Mouse (Mus musculus) brown adipose tissue, adult 24 weeks (tissue): ENCODE measurements around the gene 4931422A03Rik. TPM values are rescaled to one million over a fixed set of nuclear protein-coding genes. Genes with fewer than 3 reads are reported as not detected.
A peak's percentile ranks its signal among the peaks of the same experiment; 100 is the strongest.

Source experiments
- H3K27ac ChIP-seq: fragments of 200-500 bp; replicated peaks from 2 replicates; pipeline ENCODE4 v1.5.1; 2012; ENCODE audit warnings: low read depth, mild to moderate bottlenecking, low read length
- H3K4me1 ChIP-seq: fragments of 200-500 bp; 2 replicates; pipeline ENCODE4 v1.6.1; 2012; ENCODE audit warnings: low read length, mixed read lengths; ENCODE audit not compliant: control insufficient read depth, insufficient read depth, insufficient read length
- H3K4me3 ChIP-seq: fragments of 200-500 bp; 2 replicates; pipeline ENCODE4 v1.5.1; 2012; ENCODE audit warnings: low read depth, mild to moderate bottlenecking, low read length, moderate library complexity; ENCODE audit not compliant: insufficient read depth
- polyA plus RNA-seq: library from polyadenylated mRNA; stranded (reverse); fragments of >200 nt; gene quantifications from 2 replicates; pipeline ENCODE4 v1.2.4, GENCODE M21; 2012; ENCODE audit not compliant: missing spikeins, insufficient read depth, insufficient read length

4931422A03Rik gene
- polyA plus RNA-seq, 1 experiment = not detected

DNA sequence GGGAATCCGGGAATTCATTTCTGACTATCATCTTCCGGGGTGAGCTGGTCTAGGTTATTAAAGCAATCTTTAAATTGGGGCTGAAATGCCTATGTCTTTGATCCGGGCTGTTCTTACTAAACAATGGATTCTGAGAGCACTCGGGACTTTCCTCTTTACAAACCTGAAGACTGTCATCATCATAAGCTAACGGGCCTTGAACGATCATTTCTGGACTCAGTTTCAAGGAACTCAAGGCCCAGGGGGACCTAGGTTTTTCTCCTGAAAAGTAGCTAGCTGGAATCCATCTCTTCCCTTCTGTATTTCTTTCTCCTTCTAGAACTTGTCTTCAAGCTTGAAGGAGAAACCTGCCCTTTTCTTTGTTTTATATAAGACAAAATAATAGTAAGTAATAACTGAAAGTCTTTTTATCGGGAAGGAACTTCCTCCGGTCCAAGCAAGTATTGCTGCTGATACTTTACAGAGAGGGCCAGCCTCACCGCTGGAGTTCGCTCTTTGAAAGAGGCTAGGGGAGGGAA lies 59.2 kb downstream of the 4931422A03Rik start:
- H3K4me3 ChIP-seq = peak overlapping the region; percentile 93
- H3K4me1 ChIP-seq = peaks cover 3% of the 10 kb centered on the region; the same call in 1 of the 2 replicates
- peak overlapping the region; percentile 78 for H3K27ac ChIP-seq

GRCm38 (mm10) chr2:103968186-103968585 lies 60.0 kb downstream of the 4931422A03Rik start:
- Histone ChIP-seq H3K4me3 (no peak overlapping the region), H3K4me1 (peaks cover 3% of the 10 kb centered on the region; the same call in 1 of the 2 replicates), H3K27ac (peak overlapping the region; percentile 46; the same call in 1 of the 2 replicates)

DNA sequence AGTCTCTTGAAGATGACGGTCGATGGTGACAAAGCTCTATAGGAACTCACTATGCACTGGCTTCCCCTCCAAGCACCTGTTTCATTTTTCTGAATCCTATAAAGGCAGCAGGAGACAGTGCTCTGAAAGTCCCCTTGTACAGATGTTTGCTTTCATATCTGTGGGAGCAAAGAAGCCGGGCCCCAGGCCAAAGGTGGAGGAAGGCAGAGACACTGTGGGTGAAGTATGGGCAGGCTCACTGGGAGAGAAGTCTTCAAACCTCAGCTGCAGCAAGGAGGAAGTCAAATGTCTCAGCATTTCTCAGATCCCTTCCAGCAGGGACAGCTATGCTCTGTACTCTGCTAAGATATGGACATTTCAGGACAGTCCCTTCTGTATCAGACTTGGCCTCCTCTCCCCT lies 62.8 kb downstream of the 4931422A03Rik start:
- no peak overlapping the region for H3K27ac ChIP-seq
- no peak overlapping the region for H3K4me3 ChIP-seq
- H3K4me1 ChIP-seq = no peaks in the 10 kb centered on the region

GRCm38 (mm10) chr2:103962349-103962748 lies 65.8 kb downstream of the 4931422A03Rik start:
- no peak overlapping the region for H3K4me3 ChIP-seq
- no peak overlapping the region for H3K27ac ChIP-seq
- no peaks in the 10 kb centered on the region for H3K4me1 ChIP-seq

DNA sequence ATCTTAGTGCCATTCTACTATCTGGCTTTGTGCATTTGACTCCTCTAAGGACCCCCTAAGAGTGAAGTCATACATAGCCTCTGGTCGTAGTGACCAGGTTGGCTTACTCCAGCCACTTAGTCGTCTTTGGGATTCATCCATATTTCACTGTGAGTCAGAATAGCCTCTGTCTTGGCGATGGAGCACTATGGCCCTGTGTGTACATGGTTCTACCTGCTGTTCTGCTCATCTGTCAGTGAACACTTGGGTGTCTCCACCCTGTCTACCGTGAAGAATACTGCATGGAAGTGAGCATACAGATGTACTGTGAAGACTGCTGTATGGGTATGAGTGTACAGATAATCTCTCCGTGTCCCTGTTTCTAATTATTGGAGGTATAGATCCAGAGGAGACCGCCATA lies 68.6 kb downstream of the 4931422A03Rik start:
- Histone ChIP-seq H3K4me3 (no peak overlapping the region), H3K27ac (no peak overlapping the region), H3K4me1 (no peaks in the 10 kb centered on the region)

- Histone ChIP-seq H3K4me3 (no peak overlapping the region), H3K27ac (no peak overlapping the region), H3K4me1 (no peaks in the 10 kb centered on the region)
These were observed 69.1 kb downstream of the 4931422A03Rik start for GRCm38 (mm10) chr2:103959066-103959465.

DNA sequence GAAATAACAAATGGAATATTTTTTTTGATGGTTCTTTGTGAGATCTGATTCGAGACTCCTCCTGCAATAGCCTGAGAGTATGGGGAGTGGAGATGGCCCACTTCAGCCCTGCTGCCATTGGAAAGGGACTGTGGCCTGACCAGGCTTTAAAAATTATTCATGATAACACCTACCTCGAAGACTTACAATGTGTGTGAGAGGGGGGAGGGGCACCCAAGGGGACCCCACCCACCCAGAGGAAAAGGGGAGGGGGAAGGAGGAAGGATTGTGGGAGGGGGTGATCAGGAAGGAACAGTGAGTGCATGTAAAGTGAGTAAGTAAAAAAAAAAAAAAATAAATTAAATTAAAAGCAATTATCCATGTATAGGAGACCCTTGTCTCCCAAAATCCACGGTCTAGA lies 69.5 kb downstream of the 4931422A03Rik start:
- Histone ChIP-seq H3K4me1 (no peaks in the 10 kb centered on the region), H3K4me3 (no peak overlapping the region), H3K27ac (no peak overlapping the region)

GRCm38 (mm10) chr2:103957649-103958546 lies 70.3 kb downstream of the 4931422A03Rik start, which contains the start of gene Lmo2:
TSS of gene Lmo2 (plus strand) at chr2:103957986.
- no peak within 1 kb of the TSS for H3K4me3 ChIP-seq
- no peaks in the 10 kb centered on the region for H3K4me1 ChIP-seq
- H3K27ac ChIP-seq = no peak within 1 kb of the TSS

- Histone ChIP-seq H3K27ac (no peak overlapping the region), H3K4me1 (no peaks in the 10 kb centered on the region), H3K4me3 (no peak overlapping the region)
These were observed 71.3 kb downstream of the 4931422A03Rik start for GRCm38 (mm10) chr2:103956867-103957266.

GRCm38 (mm10) chr2:103955714-103956113 lies 72.4 kb downstream of the 4931422A03Rik start:
- Histone ChIP-seq H3K27ac (no peak overlapping the region), H3K4me1 (no peaks in the 10 kb centered on the region)

DNA sequence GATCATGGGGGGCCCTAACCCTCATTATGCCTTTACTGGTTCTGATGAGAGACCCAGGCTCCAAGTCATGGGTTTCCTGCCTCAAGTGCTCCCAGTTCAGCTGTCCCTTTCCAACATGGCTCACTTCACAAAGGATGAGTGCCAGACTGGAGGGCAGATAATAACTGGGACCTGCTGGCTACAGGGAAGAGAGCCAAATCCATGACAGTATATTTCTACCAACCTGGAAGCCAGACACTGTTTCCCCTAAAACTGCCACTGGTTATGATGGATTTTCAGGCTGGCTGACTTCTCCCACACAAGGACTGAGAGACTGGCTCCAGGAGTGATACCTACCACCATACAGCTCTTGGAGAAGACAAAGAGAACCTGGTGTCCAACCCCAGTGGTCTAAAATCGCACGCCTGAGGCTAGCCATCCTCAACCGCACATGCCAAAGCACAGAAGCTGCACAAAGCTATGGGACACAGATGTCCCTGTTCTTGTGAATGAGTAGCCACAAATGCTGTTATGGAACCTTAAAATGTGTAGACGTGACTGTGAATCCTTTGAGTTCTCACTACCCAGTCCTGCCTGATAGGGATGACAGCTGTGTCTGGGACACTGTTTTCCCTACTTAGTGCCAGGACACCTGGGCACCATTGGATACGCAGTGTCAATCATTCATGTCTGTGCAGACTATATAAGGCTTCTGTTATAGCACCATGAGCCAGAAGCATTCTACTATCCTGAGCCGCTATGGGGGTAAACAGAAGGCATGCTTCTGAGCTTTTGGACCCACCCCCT lies 74.9 kb downstream of the 4931422A03Rik start:
- Histone ChIP-seq H3K4me3 (no peak overlapping the region), H3K27ac (no peak overlapping the region), H3K4me1 (no peaks in the 10 kb centered on the region)

More at GRCm38 (mm10) chr2:103955714-103956113, 72.4 kb downstream of the 4931422A03Rik start:
- H3K4me3 ChIP-seq = no peak overlapping the region

DNA sequence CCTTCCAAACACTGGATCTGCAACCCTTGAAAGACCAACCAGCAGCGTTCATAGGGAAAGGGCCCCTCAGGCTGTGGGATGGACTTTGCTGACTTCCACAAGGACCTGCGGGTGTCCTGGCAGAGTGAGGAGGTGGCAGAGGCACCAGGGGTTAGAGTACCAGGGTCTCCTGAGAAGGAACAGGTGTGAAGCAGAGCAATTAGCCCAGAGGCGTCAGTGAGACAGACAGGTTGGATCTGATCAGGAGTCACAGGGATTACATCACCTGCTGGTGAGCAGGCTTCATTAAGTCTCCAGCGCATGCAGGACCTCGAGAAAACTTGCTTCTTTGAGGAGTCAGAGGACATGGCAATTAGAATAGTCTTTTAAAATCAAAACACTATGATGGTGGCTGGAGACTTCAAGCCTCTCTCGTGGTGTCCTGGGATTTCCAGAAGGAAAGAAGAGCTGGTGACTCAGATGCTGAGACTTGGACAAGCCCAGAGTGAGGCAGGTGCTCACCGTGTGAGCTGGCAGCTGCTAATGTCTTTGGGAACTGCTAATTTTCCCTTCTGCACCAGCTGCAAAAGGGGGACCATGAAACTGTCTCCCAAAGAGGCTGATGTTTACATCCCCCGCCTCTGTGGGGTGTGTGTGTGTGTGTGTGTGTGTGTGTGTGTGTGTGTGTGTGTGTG lies 80.0 kb downstream of the 4931422A03Rik start:
- Histone ChIP-seq H3K4me3 (no peak overlapping the region), H3K27ac (no peak overlapping the region), H3K4me1 (no peaks in the 10 kb centered on the region)

- H3K4me1 ChIP-seq = no peaks in the 10 kb centered on the region
- H3K27ac ChIP-seq = no peak overlapping the region
- H3K4me3 ChIP-seq = no peak overlapping the region
These were observed 81.3 kb downstream of the 4931422A03Rik start for GRCm38 (mm10) chr2:103946892-103947291.

- Histone ChIP-seq H3K4me1 (no peaks in the 10 kb centered on the region), H3K4me3 (no peak overlapping the region; the same call in 1 of the 2 replicates), H3K27ac (0 out of 2 replicates have a peak overlapping the region, but pooled peaks have one; percentile 16)
These were observed 82.5 kb downstream of the 4931422A03Rik start for GRCm38 (mm10) chr2:103945571-103946092.
